Mouse (Mus musculus): Measurements from ENCODE around the gene Ranbp10.

GRCm38 (mm10) chr8:105811543-105811942 lies 15.6 kb downstream of the Ranbp10 start:
- TF ChIP-seq FLI1 (IDR thresholded peaks at IDR 0.05; ENCODE audit: low read length) (no peak), GATA1 (IDR thresholded peaks at IDR 0.05; ENCODE audit: borderline replicate concordance, low read length) (no peak)
